Comparison of ENCODE assay signal across 20 mouse cellular contexts in the genomic region with DNA sequence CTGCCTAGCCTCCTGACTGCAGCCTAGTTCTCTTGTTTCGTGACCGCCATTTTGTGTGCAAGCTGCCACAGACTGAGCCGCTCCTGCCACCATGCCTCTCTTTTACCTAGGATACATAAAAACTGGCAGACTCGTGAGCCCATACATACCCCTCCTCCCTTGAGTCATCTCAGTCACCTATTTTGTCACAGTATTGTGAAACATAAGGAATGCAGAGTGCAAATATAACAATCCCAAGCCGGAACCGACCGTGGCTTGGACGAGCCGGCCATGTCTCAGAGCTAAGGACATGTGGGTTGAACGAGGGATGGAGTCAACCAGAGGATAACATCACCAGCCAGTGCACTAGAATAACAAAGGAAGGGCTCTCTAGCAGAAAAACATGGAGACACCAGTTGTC.
"Had no signal": no experiment of that assay in that cellular context is flagged by ENCODE, and none has a peak within 500 bp of the region (broad histone marks: within the 10 kb centered on the region; RNA-seq: fewer than 3 reads in every experiment).

No protein-coding gene starts in this region.

- H3K36me3 ChIP-seq: lung, embryonic 15.5 days; neural tube, embryonic 13.5 days; neural tube, embryonic 15.5 days; stomach, embryonic 15.5 days had no signal

- H3K4me1 ChIP-seq: stomach, embryonic 15.5 days had no signal

- H3K9me3 ChIP-seq: lung, embryonic 15.5 days; neural tube, embryonic 13.5 days; neural tube, embryonic 15.5 days; stomach, embryonic 15.5 days had no signal

- H3K4me2 ChIP-seq: lung, embryonic 15.5 days; midbrain, embryonic 11.5 days; neural tube, embryonic 13.5 days; neural tube, embryonic 15.5 days; stomach, embryonic 15.5 days had no signal

- DNase-seq: liver, postnatal 0 days; lung, adult 2 months; lung, postnatal 10 days; lung, postnatal 36 days; midbrain, embryonic 14.5 days; retina, postnatal 1 day; right cerebral cortex, postnatal 14 days; thymus, adult 2 months; thymus, postnatal 25 days; thymus, postnatal 4 days had no signal

- H3K4me3 ChIP-seq: lung, embryonic 15.5 days; megakaryocyte, embryonic 14.5 days; myocyte; neural tube, embryonic 13.5 days; neural tube, embryonic 15.5 days; stomach, embryonic 15.5 days had no signal

- H3K9ac ChIP-seq: liver, embryonic 14.5 days; liver, postnatal 0 days; lung, embryonic 15.5 days; neural tube, embryonic 13.5 days; neural tube, embryonic 15.5 days; stomach, embryonic 15.5 days had no signal

- H3K27me3 ChIP-seq: lung, embryonic 15.5 days; megakaryocyte, embryonic 14.5 days; neural tube, embryonic 13.5 days; neural tube, embryonic 15.5 days; stomach, embryonic 15.5 days had no signal

- H3K27ac ChIP-seq: liver, embryonic 14.5 days; lung, embryonic 15.5 days; neural tube, embryonic 13.5 days; neural tube, embryonic 15.5 days; stomach, embryonic 15.5 days; stomach, postnatal 0 days had no signal

- ATAC-seq: liver, postnatal 0 days; midbrain, embryonic 16.5 days had no signal
